Mouse (Mus musculus) spleen, adult 18-20 months (tissue): Measurements from ENCODE around the gene Vps35.

Experiments
- DNase-seq, 2 experiments: peaks; one replicate each; pipeline ENCODE4 v3.0.0; 2022; ENCODE audit warnings: mixed read lengths in 2 of 2

Vps35 gene

DNA sequence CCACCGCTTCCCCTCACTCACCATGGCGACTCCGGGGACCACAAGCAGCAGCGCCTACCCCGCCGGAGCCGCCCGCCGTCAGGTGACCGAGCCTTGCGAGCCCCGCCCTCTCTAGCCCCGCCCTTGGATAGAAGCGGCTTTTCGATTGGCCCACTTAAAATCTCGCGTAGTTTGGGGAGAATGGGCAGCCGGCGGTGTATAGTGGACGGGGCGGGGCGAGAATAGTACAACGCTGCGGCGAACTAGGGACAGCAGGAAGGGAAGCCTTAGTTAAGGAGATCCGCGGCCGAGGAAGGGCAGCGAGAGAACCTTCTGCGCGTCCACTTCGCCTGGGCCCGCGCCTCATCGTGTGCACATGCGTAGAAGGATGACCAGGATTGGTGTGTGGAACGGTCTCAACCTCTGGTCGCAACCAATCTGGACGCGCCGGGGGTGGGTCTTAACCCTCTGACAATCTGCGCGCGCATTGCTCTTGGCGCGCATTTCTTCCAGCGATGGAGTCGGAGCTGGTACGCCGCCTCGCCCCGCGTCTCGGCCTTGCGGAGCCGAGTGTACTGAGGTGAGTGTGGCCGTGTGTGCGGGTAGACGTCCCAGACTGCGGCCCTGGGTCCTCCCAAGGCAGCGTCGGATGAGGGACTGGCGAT lies at the start of gene Vps35, which contains the start of gene Orc6:
Gene Vps35, minus strand, starts transcription at position 369 of the 644 bp plus-strand sequence.
Gene Orc6, plus strand, starts transcription at position 199 of the 644 bp plus-strand sequence.
- peak; percentile 91 to 95 for DNase-seq

DNA sequence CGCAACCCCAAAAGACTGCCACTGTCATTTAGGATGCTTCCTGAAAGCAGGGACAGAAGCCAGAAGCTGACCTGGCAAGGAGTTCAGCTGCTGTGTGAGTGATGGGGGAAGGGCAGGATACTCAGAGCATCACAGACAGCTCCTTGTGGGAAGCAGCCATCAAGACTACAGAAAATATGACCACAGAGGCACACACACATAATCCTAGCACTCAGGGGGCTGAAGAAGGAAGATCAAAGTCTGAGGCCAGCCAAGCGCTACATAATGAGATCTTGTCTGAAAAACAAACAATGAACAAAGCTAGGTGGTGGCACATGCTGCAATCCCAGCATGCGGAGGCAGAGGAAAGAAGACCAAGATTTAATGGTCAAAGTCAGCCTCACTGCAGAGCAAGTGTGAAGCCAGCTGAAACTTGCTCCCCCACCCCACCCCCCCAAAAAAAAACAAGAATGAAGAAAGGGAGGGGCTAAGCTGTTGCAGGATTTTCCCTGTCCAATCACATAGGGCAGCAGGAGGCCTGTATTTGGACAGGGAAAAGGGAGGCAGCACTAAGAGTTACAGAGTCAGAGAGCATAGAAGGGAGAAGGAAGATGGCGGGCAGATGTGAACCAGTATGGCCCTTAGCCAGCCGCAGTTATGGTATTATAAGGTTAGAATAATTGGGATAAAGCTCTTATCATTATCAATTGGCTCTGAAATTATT lies 40.4 kb upstream of the Vps35 start:
- no peak for DNase-seq

DNA sequence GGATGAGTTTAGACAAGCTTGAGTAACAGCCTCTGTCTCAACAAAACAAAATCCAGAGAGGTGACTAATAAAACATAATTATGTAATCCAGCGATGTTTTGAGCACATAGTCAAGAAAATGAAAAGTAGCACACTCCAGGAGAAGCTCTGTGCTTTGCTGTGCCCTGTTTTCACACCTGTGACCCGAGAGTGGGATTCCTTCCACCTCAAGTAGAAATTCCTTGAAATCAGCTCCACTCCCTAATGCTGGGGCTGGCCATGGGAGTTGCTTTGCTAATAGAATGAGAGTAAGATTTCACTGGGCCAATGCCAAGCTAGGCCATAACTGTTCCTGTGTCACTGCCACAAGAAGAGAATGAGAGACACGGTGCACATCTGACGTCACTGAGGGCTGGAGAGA lies 38.1 kb upstream of the Vps35 start:
- no peak for DNase-seq

GRCm38 (mm10) chr8:85336211-85336933 lies 36.8 kb upstream of the Vps35 start:
- no peak for DNase-seq

GRCm38 (mm10) chr8:85335105-85335504 lies 35.5 kb upstream of the Vps35 start:
- no peak for DNase-seq

DNA sequence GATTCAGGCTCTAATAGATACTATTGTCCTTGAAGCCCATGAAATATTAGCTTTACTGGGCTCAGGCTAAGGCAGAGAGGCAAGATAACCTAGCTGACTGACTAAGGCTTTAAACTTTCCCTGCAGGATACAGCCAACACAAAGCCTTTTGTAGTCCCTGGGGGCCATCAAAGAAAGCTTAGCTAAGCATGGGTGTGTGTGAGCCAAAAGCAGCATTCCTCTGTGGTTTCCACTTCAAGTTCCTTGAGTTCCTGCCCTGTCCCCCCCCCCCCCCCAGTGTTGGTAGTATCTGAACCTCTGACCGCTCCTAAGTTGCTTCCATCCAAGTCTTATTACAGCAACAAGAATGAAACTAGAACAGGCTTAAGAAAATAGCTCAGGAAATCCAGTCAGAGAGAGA lies 29.9 kb upstream of the Vps35 start:
- no peak for DNase-seq

DNA sequence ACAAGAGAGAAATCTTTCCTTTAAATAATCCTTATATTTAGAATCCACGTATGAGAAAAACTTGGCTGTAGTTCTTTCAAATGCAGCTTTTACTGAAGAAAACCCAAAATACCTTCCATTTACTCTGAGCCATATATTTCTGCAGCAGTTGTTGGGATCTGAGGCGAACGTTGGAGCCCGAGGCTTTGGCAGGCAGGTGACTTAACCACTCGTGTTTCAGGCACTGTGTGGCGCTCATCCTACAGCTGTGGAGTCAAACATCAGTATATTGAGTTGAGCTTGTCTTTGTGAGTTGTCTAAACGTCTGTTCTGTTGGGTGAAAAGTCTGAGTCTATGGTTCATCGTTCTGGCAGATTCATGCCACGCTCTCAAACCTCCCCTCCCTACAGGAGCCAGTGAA lies 27.4 kb upstream of the Vps35 start:
- no peak for DNase-seq

DNA sequence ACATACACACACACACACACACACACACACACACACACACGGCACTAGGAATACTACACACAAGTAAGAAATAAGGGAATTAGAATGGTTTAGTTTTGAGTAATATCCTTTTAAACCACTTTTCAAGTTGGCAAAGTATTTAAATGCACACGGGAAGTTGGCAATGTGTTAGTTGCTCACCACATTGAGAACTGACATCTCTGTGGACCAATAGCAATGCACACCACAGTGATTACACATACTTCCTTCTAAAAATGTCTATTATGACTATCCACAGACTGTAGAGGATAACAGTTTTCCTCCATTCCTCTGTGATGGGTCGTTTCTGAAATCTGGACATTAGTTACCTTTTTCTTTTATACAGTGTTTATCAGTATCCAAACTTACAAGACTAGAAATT lies 23.5 kb upstream of the Vps35 start:
- no peak for DNase-seq

GRCm38 (mm10) chr8:85321981-85322380 lies 22.4 kb upstream of the Vps35 start:
- no peak for DNase-seq

- DNase-seq = no peak
These were observed 18.9 kb upstream of the Vps35 start for GRCm38 (mm10) chr8:85318534-85318933.

- no peak for DNase-seq
These were observed 13.4 kb upstream of the Vps35 start for GRCm38 (mm10) chr8:85313036-85313435.

- no peak for DNase-seq
These were observed 12.1 kb upstream of the Vps35 start for GRCm38 (mm10) chr8:85311743-85312142.

GRCm38 (mm10) chr8:85308564-85308963 lies 9.0 kb upstream of the Vps35 start:
- no peak for DNase-seq

- DNase-seq = no peak
These were observed 3.9 kb upstream of the Vps35 start for GRCm38 (mm10) chr8:85303531-85303930.

- DNase-seq = no peak
These were observed 3.3 kb upstream of the Vps35 start for GRCm38 (mm10) chr8:85302931-85303330.

DNA sequence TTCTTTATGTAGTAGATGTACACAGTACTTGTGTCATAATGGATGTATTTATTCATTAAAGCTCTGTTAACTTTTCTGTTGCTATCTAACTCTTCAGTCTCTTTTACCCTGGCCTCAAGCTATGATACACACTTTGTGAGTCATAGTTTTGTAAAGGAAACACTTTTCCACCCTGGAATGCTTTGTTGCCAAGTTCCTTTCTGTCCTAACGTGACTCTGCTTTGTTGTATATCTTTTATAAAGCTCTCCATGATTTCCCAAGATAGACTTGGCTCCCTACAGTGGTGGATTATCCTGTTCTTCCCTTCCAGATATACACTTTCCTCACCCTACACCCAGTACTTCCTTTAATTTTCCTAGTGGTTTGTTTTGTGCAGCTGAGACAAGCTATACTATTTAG lies 2.3 kb upstream of the Vps35 start:
- no peak for DNase-seq

DNA sequence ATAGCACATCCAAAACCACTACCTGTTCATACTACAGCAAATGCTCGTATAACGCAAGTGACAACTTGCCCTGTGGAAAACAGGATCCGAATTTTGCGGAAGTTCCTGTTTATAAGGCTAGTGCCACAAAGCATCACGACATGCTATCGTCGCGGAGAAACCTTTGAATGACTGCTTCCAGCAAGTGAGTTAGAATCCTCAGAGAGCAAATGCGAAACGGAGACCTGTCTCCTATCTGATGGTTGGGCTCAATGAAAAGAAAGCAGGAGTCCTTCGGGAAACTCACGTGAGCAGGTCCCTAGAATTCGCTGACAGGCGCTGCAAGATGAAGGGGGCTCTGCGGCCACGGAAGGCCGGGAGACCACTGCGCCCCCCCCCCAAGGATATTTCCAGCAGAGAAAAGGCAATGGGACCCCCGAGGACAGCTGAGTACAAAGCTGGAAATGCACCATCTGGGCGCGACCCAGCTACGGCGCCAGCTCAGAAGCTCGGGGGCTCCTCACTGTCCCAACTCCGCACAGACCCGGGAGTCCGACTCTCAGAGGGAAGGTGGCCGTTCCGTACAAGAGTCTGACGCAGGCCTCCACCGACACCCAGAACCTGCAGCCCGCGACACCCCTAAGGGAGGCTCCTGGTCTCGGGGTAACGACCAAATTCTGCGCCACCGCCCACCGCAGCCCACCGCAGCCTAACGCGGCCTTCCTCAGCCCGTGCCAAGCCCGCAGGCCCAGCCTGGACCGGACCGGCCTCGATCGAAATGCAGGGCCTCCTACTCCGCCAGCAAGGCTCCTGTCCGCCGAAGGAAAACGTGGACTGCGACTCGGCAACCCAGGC lies 785 bp downstream of the Vps35 start:
- DNase-seq = peak in 1 of 2 experiments; percentile 5

GRCm38 (mm10) chr8:85286846-85287245 lies 12.8 kb downstream of the Vps35 start:
- DNase-seq = no peak

DNA sequence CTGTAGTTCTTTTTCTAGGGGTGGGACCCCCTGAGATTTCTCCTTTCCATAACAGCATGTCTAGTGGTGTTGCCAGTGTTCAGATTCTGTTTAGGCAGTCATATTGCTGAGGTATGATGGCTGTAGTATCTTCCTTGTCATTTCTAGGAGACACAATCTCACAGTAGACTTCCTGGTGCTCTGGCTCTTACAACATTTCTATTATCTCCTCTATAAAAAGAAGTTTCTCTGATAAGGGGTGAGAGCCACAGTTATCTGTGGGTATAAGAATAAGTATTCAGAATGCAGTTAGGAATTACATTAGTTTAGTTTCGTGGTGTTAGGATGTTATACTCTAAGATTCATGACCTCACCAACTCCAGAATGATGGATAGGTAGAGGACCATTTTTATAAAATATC lies 72.3 kb downstream of the Vps35 start:
- DNase-seq = no peak

DNA sequence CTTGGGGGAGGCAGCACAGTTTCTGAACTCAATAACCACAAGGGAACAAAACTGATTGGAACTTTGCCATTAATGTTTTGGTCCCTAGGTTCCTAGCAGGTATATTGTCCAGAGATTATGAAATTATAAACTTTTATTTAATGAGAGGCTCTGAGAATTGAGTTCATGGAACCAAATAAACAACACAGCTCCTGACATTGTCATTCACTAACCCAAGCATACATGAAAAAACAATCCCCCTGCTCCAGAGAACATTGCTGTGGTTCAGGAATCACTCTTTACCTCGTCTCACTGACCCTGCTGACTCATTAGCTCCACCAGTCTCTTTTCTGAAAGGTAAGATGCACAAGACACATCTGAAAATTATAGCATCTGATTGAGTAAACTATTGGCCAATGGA lies 73.9 kb downstream of the Vps35 start, which contains the start of gene Olfr371:
Gene Olfr371, plus strand, starts transcription at position 301 of the 400 bp plus-strand sequence.
- DNase-seq = no peak

DNA sequence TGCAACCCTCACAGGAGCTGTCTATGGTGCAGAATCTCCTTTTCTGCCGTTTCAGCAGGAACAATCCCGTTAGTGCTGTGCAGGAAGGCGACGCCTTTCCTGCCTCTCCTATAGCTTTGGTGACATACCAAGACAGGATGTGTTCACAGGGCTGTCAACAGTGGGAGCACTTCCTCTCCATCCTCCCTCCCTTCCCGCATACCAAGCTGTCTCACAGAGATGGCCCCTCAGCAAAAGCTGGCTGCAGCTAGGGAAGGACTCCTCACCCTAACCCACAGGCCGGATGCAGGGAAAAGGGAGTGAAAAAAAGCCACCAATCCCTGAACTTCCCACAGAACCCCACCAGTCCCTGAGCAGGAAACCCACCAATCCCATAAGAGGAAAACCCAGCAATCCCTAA lies 78.6 kb downstream of the Vps35 start:
- DNase-seq = no peak

- no peak for DNase-seq
These were observed 79.4 kb downstream of the Vps35 start for GRCm38 (mm10) chr8:85220220-85220619.
